Mouse (Mus musculus) cortical plate, adult 2 months (tissue): Measurements from ENCODE around the gene Wnt7a.

ENCODE experiments used
- CTCF ChIP-seq: fragments of 200-500 bp; IDR thresholded peaks from 2 replicates; pipeline ENCODE4 v1.5.1; 2011; ENCODE audit warnings: mild to moderate bottlenecking, control low read depth, low read length; ENCODE audit not compliant: insufficient read depth; ENCODE audit errors: extremely low read depth
- POLR2A ChIP-seq: fragments of 200-500 bp; IDR thresholded peaks from 2 replicates; pipeline ENCODE4 v1.6.1; 2011; ENCODE audit warnings: mild to moderate bottlenecking, low read length, control low read depth; ENCODE audit not compliant: insufficient read depth; ENCODE audit errors: extremely low read depth

DNA sequence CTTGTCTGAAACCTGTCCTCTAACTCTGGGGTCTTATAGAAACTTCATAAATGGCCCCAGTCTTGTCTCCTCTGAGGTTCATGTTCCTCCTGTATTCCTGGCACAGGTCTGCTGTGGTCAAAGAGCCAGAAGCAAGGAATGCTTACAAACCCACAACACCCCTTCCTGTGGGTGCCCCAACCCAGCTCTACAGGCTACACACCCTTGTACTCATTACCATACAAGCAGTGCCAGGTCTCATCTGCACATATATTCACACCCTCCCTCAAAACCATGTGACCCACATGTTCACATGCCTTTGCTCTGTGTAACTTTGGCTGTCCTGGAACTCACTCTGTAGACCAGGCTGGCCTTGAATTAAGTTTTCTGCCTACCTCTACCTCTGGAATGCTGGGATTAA is 38.2 kb downstream of the Wnt7a start:
- no peak for TF ChIP-seq CTCF
- TF ChIP-seq POLR2A = no peak
